Mouse (Mus musculus): ENCODE data around the gene Txndc11. TPM values are rescaled to one million over a fixed set of nuclear protein-coding genes. Genes with fewer than 3 reads are reported as not detected.

Gene Txndc11
- polyA plus RNA-seq, 1 experiment from 2014 or later = 41.6 TPM

DNA sequence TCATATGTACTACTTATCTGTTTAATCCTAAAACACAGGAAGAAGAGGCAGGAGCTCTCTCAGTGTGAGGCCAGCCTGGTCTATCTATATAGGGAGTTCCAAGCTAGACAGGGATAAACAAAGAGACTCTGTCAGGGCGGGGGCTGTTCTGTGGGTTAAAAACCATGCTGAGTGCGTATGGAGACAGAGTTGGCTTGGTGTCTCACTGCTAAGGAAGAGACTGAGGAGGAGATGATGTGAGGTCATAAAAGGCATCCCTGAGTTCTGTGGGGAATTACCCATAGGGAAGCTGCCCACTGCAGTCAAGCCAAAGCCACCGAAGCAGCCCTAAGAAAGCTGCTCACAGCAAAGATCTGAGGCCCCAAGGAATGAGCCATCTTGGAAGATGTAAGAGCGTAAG, 73.8 kb downstream of the Txndc11 start, which contains the start of gene Snn:
Gene Snn, plus strand, starts transcription at position 301 of the 400 bp plus-strand sequence.
- H3K9ac ChIP-seq = no peak within 1 kb of the TSS
- WGBS = 80% methylated on average over 4 of the region's 4 CpGs
- H3K36me3 ChIP-seq = no peaks in the 10 kb centered on the region
- no peak within 1 kb of the TSS for H3K4me2 ChIP-seq
- peaks cover 27% of the 10 kb centered on the region for H3K4me1 ChIP-seq
- H3K27me3 ChIP-seq = no peaks in the 10 kb centered on the region
- H3K4me3 ChIP-seq = no peak within 1 kb of the TSS
- no peak for ATAC-seq (ENCODE audit: insufficient number of reproducible peaks, low FRiP score, low TSS enrichment, low read depth)
- H3K9me3 ChIP-seq = no peaks in the 10 kb centered on the region
- no peak within 1 kb of the TSS for H3K27ac ChIP-seq

DNA sequence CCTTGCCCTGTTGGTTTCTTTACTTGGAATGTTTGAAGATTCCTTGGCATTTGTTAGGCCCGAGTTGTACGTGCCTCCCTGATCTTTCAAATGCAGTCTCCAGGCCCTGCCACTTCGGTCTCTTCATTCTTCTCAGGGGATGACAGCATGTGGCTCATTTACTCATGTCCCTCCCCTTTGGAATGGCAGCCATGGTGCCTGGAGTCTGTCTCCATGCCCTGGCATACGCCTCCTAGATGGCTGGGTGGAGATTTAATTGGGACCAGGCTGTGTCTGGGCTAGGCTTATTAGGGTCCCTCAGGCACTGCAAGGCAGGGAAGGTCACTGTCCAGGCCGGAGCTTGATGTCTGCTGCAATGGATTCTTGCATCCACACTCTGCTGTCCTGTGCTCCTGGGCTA, 78.5 kb downstream of the Txndc11 start:
- Histone ChIP-seq H3K4me2 (no peak overlapping the region), H3K4me1 (0 out of 2 replicates have a peak, but pooled peaks cover 5% of the 10 kb centered on the region), H3K9ac (no peak overlapping the region), H3K9me3 (no peaks in the 10 kb centered on the region), H3K36me3 (no peaks in the 10 kb centered on the region), H3K27me3 (no peaks in the 10 kb centered on the region), H3K27ac (no peak overlapping the region), H3K4me3 (no peak overlapping the region)
- no peak for ATAC-seq (ENCODE audit: insufficient number of reproducible peaks, low FRiP score, low TSS enrichment, low read depth)
- WGBS = 53% methylated on average over 5 of the region's 5 CpGs

DNA sequence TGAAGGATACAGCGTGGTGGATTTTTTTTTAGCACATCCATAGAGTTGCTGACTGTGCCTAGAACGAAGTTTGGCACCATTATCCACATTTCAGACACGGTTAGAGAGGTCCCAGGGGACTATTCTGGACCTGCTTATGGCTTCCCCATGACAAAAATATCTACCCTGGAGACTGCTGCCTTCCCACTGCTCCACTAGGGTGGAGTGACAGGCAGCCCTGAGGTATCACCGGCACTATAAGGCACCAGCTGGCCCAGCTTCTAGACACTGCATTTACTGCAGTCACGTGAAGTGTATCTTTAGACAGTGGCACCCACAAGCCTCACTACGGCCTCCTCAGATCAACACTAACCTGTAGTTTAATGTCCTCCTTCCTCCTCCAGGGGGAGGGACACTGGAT, 79.6 kb downstream of the Txndc11 start:
- H3K4me1 ChIP-seq = 0 out of 2 replicates have a peak, but pooled peaks cover 5% of the 10 kb centered on the region
- no peak for ATAC-seq (ENCODE audit: insufficient number of reproducible peaks, low FRiP score, low TSS enrichment, low read depth)
- H3K4me2 ChIP-seq = no peak overlapping the region
- H3K9ac ChIP-seq = no peak overlapping the region
- WGBS = 76% methylated on average over 6 of the region's 6 CpGs
- no peak overlapping the region for H3K27ac ChIP-seq
- H3K36me3 ChIP-seq = no peaks in the 10 kb centered on the region
- H3K4me3 ChIP-seq = no peak overlapping the region
- H3K9me3 ChIP-seq = no peaks in the 10 kb centered on the region
- no peaks in the 10 kb centered on the region for H3K27me3 ChIP-seq

DNA sequence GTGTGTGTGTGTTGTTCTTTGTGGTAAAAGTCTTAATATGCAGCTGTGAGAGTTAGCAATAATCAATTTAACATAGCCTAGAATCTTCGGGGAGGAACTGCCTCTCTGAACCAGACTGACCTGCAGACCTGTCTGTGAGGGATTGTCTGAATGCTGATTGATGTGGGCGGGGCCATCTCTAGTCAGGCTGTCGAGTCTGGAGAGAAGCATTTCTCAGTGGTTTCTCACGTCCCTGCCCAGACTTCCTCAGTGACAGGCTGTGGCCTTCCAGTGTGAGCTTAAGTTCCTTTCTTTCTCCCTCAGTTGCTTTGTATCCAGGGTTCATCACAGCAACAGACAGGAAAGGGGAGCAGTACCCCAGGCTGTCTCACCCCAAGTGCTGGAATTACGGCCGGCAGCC, 80.0 kb downstream of the Txndc11 start:
- ATAC-seq (ENCODE audit: insufficient number of reproducible peaks, low FRiP score, low TSS enrichment, low read depth) = no peak
- no peaks in the 10 kb centered on the region for H3K9me3 ChIP-seq
- H3K9ac ChIP-seq = no peak overlapping the region
- no peaks in the 10 kb centered on the region for H3K36me3 ChIP-seq
- H3K27ac ChIP-seq = no peak overlapping the region
- 70% methylated on average over 6 of the region's 6 CpGs for WGBS
- 0 out of 2 replicates have a peak, but pooled peaks cover 5% of the 10 kb centered on the region for H3K4me1 ChIP-seq
- no peak overlapping the region for H3K4me3 ChIP-seq
- no peaks in the 10 kb centered on the region for H3K27me3 ChIP-seq
- H3K4me2 ChIP-seq = no peak overlapping the region

DNA sequence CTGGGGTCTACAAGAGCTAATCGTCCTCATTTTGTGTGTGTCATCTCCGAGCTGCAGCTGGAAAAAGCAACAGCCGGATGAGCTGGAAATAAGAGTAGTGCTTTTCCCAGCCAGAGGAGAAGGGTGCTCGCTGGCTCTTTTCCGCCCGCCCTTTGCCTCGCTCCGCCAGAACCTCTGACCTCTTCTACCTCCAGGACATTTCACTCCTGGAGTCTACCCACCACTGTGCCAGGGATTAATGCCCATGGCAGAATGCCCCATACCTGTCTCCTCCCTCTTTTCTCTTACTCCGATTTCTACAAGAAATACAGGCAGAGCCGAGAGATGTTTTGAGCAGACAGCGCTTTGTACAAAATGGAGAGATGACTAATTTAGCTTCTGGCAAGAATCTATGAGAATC, 83.3 kb downstream of the Txndc11 start:
- H3K36me3 ChIP-seq = no peaks in the 10 kb centered on the region
- H3K27ac ChIP-seq = no peak overlapping the region
- no peaks in the 10 kb centered on the region for H3K9me3 ChIP-seq
- H3K27me3 ChIP-seq = no peaks in the 10 kb centered on the region
- ATAC-seq (ENCODE audit: insufficient number of reproducible peaks, low FRiP score, low TSS enrichment, low read depth) = no peak
- WGBS = 88% methylated on average over 11 of the region's 11 CpGs
- no peak overlapping the region for H3K4me3 ChIP-seq
- H3K9ac ChIP-seq = no peak overlapping the region
- H3K4me1 ChIP-seq = no peaks in the 10 kb centered on the region
- H3K4me2 ChIP-seq = no peak overlapping the region

DNA sequence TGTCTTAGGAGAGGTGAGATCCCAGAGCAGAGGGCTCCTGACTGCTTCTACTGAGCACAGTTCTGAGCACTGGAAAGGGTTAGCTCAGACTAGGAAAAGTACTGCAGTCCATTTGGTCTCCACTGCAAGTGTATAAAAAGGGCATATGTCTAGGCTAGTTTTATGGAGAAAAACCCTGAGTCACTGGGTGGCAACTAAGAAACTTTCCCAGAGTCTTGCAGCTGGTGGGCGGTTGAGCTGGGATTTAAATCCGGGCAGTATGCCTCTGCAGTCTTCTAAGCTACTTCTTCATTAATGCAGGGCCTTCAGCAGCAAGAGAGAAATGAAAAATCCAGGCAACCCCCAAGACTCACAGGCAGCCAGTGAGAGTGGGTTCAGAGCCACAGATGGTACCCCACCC, 84.2 kb downstream of the Txndc11 start:
- Histone ChIP-seq H3K4me1 (no peaks in the 10 kb centered on the region), H3K36me3 (no peaks in the 10 kb centered on the region), H3K27me3 (no peaks in the 10 kb centered on the region), H3K4me2 (no peak overlapping the region), H3K9ac (no peak overlapping the region), H3K27ac (no peak overlapping the region), H3K4me3 (no peak overlapping the region), H3K9me3 (no peaks in the 10 kb centered on the region)
- ATAC-seq (ENCODE audit: insufficient number of reproducible peaks, low FRiP score, low TSS enrichment, low read depth) = no peak
- WGBS = 73% methylated on average over 2 of the region's 2 CpGs

DNA sequence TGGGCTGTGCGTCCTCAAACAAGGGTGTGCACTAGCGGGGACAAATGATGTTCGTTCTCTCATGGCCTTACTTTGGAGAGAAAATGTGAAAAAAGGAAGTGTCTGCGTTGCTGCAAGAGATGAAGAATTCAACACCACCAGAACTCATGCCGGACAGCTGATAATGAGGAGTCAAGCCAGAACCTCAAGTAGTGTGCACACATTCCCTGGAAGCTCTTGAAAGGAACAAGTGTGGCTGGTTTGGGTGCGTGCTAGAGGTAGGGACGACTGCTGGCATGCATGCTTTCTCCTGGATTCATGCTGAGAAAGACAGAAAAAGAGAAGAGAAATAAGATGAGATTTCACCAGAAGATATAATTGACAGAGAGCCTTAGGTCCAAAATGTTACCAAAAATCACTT, 87.3 kb downstream of the Txndc11 start:
- H3K27ac ChIP-seq = no peak overlapping the region
- no peaks in the 10 kb centered on the region for H3K36me3 ChIP-seq
- no peaks in the 10 kb centered on the region for H3K4me1 ChIP-seq
- no peak overlapping the region for H3K4me3 ChIP-seq
- H3K9me3 ChIP-seq = no peaks in the 10 kb centered on the region
- 83% methylated on average over 7 of the region's 7 CpGs for WGBS
- H3K9ac ChIP-seq = no peak overlapping the region
- no peak overlapping the region for H3K4me2 ChIP-seq
- ATAC-seq (ENCODE audit: insufficient number of reproducible peaks, low FRiP score, low TSS enrichment, low read depth) = no peak
- no peaks in the 10 kb centered on the region for H3K27me3 ChIP-seq

DNA sequence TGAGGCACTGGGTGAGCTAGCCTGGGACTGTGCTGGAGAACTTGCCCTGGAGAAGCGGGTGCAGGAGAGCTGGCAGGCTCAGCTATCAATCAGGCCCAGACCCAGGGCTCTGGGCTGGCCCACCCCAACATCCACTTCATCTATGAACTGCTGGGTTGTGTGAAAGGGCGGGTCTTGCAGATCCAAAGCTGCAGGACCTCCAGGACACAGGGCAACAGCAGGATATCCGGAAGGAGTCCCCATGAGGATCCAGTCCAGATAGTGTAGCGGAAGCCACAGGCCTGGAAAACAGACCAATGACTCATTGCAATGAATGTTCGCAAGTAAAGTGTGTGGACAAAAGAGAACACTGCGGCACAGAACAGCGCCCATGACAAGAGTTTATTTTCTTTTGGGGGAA, 88.0 kb downstream of the Txndc11 start:
- Histone ChIP-seq H3K9me3 (no peaks in the 10 kb centered on the region), H3K4me2 (no peak overlapping the region), H3K9ac (no peak overlapping the region), H3K27me3 (no peaks in the 10 kb centered on the region), H3K4me1 (no peaks in the 10 kb centered on the region), H3K27ac (no peak overlapping the region), H3K36me3 (no peaks in the 10 kb centered on the region), H3K4me3 (no peak overlapping the region)
- 83% methylated on average over 7 of the region's 7 CpGs for WGBS
- peak; percentile 69; the same call in 1 of the 2 replicates for ATAC-seq (ENCODE audit: insufficient number of reproducible peaks, low FRiP score, low TSS enrichment, low read depth)

DNA sequence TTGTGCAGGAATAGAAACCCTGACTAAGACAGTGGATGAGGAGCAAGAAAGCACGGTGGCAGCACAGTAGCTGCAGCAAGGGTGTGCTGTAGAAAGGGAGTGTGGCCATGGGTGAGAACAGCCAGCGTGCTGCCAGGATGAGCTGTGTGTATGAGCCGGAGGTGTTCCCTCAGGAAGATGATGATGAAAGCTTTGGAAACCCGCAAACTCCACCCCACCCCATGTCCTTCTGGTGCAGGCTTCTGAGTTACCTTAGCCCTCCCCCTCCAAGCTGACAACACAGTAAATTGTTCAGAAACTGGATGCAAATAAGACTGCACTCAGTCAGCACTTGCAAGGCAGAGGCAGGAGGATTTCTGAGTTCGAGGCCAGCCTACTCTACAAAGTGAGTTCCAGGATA, 91.2 kb downstream of the Txndc11 start:
- Histone ChIP-seq H3K9ac (no peak overlapping the region), H3K27me3 (no peaks in the 10 kb centered on the region), H3K9me3 (no peaks in the 10 kb centered on the region), H3K4me2 (no peak overlapping the region), H3K36me3 (no peaks in the 10 kb centered on the region), H3K27ac (no peak overlapping the region), H3K4me1 (0 out of 2 replicates have a peak, but pooled peaks cover 3% of the 10 kb centered on the region), H3K4me3 (no peak overlapping the region)
- ATAC-seq (ENCODE audit: insufficient number of reproducible peaks, low FRiP score, low TSS enrichment, low read depth) = no peak
- 87% methylated on average over 5 of the region's 5 CpGs for WGBS

DNA sequence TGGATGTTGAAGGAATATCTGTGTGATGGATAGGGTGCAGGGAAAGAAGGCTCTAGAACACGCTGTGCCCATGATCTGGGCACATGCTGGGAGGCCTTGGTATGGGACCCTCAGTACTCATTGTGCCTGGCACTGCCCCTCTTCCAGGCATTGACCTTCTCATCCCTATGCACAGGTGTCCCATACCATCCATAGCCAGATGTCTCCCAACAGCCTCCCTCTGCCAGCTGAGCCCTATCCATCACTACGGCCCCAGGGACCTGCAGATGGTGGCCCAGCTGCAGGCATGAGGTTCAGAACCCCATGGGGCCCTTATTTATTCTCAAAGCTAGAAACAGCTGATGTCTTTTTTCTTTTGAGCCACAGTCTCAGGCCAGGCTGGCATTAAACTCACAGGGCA, 93.8 kb downstream of the Txndc11 start:
- Histone ChIP-seq H3K4me2 (no peak overlapping the region), H3K4me3 (no peak overlapping the region), H3K36me3 (no peaks in the 10 kb centered on the region), H3K4me1 (peaks cover 6% of the 10 kb centered on the region; the same call in 1 of the 2 replicates), H3K9me3 (no peaks in the 10 kb centered on the region), H3K27me3 (no peaks in the 10 kb centered on the region), H3K27ac (no peak overlapping the region), H3K9ac (no peak overlapping the region)
- whole genome bisulfite sequencing = 79% methylated on average over 2 of the region's 2 CpGs
- ATAC-seq (ENCODE audit: insufficient number of reproducible peaks, low FRiP score, low TSS enrichment, low read depth) = no peak

DNA sequence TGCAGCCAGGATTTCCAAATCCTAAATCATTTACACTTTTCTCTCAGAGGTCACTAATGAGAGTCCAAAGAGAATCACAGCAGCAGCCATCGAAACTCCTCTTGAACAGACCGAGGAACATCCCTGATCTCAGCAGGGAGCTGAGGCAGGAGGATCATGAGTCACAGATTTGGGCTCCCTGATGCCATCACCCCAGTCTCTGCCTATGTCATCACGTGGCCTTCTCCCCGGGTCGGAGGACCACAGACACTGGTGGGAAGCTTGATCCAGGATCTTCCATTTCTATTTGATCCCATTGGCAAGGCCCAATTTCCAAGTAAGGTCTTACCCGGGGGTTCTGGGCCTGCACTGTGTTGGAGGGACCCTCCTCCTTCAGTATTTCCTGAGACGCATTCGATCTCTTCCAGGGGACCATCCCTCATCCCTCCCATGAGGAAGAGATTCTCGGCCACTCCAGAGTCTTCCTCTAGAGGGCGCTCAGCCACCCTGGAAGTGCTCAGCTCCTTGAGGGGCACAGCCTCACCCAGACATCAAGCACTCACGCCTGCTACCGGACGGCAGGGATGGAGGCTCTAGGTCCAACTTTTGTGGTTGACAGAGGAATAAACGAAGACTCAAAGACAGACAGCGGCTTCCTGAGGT, 98.5 kb downstream of the Txndc11 start:
- no peaks in the 10 kb centered on the region for H3K9me3 ChIP-seq
- 28% methylated on average over 15 of the region's 15 CpGs for WGBS
- no peaks in the 10 kb centered on the region for H3K36me3 ChIP-seq
- H3K27me3 ChIP-seq = no peaks in the 10 kb centered on the region
- no peak overlapping the region for H3K4me2 ChIP-seq
- H3K9ac ChIP-seq = no peak overlapping the region
- no peak overlapping the region for H3K4me3 ChIP-seq
- ATAC-seq (ENCODE audit: insufficient number of reproducible peaks, low FRiP score, low TSS enrichment, low read depth) = no peak
- no peak overlapping the region for H3K27ac ChIP-seq
- H3K4me1 ChIP-seq = peaks cover 13% of the 10 kb centered on the region

DNA sequence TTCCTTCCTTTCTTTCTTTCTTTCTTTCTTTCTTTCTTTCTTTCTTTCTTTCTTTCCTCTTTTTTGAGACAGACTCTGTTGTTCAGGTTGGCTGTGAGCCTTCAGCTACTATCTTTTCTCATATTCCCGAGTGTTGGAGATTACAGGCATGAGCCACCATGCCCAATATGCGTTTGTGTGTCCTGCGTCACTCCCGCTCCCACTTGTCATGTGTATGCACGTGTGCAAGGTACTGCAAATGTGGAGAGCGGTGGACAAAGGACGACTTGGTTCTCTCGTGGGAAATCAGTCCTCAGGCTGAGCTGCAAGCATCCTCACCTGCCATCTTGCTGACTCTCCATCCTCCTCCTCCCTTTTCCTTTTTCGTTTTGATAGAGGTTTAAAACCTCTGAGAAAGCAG, 99.2 kb downstream of the Txndc11 start:
- Histone ChIP-seq H3K27me3 (no peaks in the 10 kb centered on the region), H3K9ac (no peak overlapping the region), H3K4me1 (peaks cover 13% of the 10 kb centered on the region), H3K27ac (no peak overlapping the region), H3K4me2 (no peak overlapping the region), H3K36me3 (no peaks in the 10 kb centered on the region), H3K9me3 (no peaks in the 10 kb centered on the region), H3K4me3 (no peak overlapping the region)
- ATAC-seq (ENCODE audit: insufficient number of reproducible peaks, low FRiP score, low TSS enrichment, low read depth) = no peak
- 82% methylated on average over 9 of the region's 9 CpGs for WGBS

Measured in limb, embryonic 15.5 days (tissue).